Mouse (Mus musculus) heart, adult 2 months (tissue): ENCODE results near the gene Zswim8. TPM values are rescaled to one million over a fixed set of nuclear protein-coding genes. Genes with fewer than 3 reads are reported as not detected.
A peak's percentile ranks its signal among the peaks of the same experiment; 100 is the strongest.

ENCODE experiments used
- DNase-seq, 2 experiments: peaks; one replicate each; pipeline ENCODE4 v3.0.0; 2021
- H3K27ac ChIP-seq: fragments of 200-600 bp; 2 replicates; pipeline ENCODE4 v1.8.1; 2022
- H3K27me3 ChIP-seq: fragments of 200-500 bp; 2 replicates; pipeline ENCODE4 v1.6.1; 2012; ENCODE audit warnings: mild to moderate bottlenecking, low read length, inconsistent platforms, mixed read lengths; ENCODE audit not compliant: control insufficient read depth, insufficient read depth
- H3K36me3 ChIP-seq: fragments of 200-500 bp; 2 replicates; pipeline ENCODE4 v1.6.1; 2012; ENCODE audit warnings: low read length, inconsistent platforms; ENCODE audit not compliant: control insufficient read depth, insufficient read depth
- H3K4me1 ChIP-seq: fragments of 200-500 bp; 2 replicates; pipeline ENCODE4 v1.6.1; 2011; ENCODE audit warnings: low read length; ENCODE audit not compliant: control insufficient read depth, insufficient read depth
- H3K4me3 ChIP-seq: fragments of 200-600 bp; 2 replicates; pipeline ENCODE4 v1.8.1; 2022
- H3K79me2 ChIP-seq: fragments of 200-500 bp; replicated peaks from 2 replicates; pipeline ENCODE4 v1.6.1; 2012; ENCODE audit warnings: mild to moderate bottlenecking, inconsistent platforms, low read length, moderate library complexity, mixed read lengths; ENCODE audit not compliant: control insufficient read depth, insufficient read depth
- H3K9ac ChIP-seq: fragments of 200-500 bp; 2 replicates; pipeline ENCODE4 v1.6.1; 2012; ENCODE audit warnings: low read depth, mild to moderate bottlenecking, control low read depth, inconsistent platforms, low read length, mixed read lengths
- CTCF ChIP-seq: fragments of 200-600 bp; IDR thresholded peaks from 2 replicates; pipeline ENCODE4 v1.8.1; 2022; ENCODE audit warnings: antibody characterized with exemption, mild to moderate bottlenecking, moderate library complexity
- EP300 ChIP-seq: fragments of 200-500 bp; IDR thresholded peaks from 2 replicates; pipeline ENCODE4 v1.6.1; 2011; ENCODE audit warnings: low read depth, low read length, control low read depth; ENCODE audit not compliant: insufficient read depth
- POLR2A ChIP-seq: fragments of 200-500 bp; IDR thresholded peaks from 2 replicates; pipeline ENCODE4 v1.6.1; 2011; ENCODE audit warnings: mild to moderate bottlenecking, low read depth, low read length, control low read depth; ENCODE audit not compliant: insufficient read depth
- WGBS: fragments of 180-500 bp; shearing (Covaris S2); methylation state at CpG from one replicate; pipeline ENCODE4 v1.1.7; 2018; 5-methylcytosine and 5-hydroxymethylcytosine counted together
- intact Hi-C: fragments of 180-260 bp; cut with DNase I; formaldehyde crosslinking; loops from one replicate; pipeline ENCODE4 v1.15.1; 2025
- long read RNA-seq: library from polyadenylated mRNA; stranded (forward); transcript quantifications from one replicate; pipeline ENCODE4 v2.0.0, GENCODE M21; 2021
- polyA plus RNA-seq: library from polyadenylated mRNA; depleted of rRNA; stranded (reverse); fragments of >200 nt; gene quantifications from 2 replicates; pipeline ENCODE4 v1.2.3, GENCODE M21; 2012; rRNA removed
- total RNA-seq, 2 experiments: library from RNA; stranded (reverse); gene quantifications; 2 replicates each; pipeline ENCODE4 v1.2.3; 2021

The Zswim8 gene
- total RNA-seq (10 to 100 TPM; 38.5 to 40.0 TPM), polyA plus RNA-seq (103 and 108 TPM in 2 replicates)
- long read RNA-seq, full-length matches to known transcripts: 2 of 9 reads
- long read RNA-seq, partial matches to known transcripts: 4 of 9 reads
- long read RNA-seq, other reads (novel, unspliced or antisense): 3 of 9 reads

GRCm38 (mm10) chr14:20707201-20708190, at the start of gene Zswim8:
Gene Zswim8 (plus strand): TSS chr14:20707552.
- Histone ChIP-seq H3K4me3 (peak within 1 kb of the TSS; percentile 91), H3K79me2 (peaks cover 3% of the 10 kb centered on the region), H3K4me1 (no peaks in the 10 kb centered on the region; the same call in none of the 2 replicates), H3K27ac (peak within 1 kb of the TSS; percentile 89), H3K36me3 (peaks cover 3% of the 10 kb centered on the region; the same call in 1 of the 2 replicates), H3K9ac (peak within 1 kb of the TSS; percentile 87), H3K27me3 (no peaks in the 10 kb centered on the region)
- intact Hi-C loops: no loop called here
- WGBS: under 1% methylated on average over 79 of the region's 80 CpGs
- peak; percentile 93 to 94 for DNase-seq
- peak; percentile 43 for TF ChIP-seq CTCF
- TF ChIP-seq POLR2A: peak; percentile 82
- 0 out of 2 replicates have a peak, but pooled peaks have one; percentile 66 for TF ChIP-seq EP300

DNA sequence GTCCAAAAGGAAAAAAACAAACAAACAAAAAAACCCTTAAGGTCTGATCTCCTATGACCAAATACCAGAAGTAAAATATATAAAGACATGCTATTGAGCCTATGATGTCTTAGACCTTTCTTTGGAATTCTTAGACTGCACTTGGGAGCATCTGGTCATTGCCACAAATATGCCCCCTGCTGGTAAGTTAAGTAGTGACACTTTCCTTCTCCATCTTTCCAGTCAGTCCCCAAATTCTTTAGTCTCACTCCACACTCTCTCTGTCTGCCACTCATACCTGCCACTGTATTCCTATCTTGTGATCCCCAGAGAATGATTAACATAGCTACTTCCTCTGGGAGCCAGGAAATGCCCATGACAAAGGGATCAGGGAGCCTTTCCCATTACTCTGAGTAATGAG, 49.0 kb upstream of the Zswim8 start:
- Histone ChIP-seq H3K9ac (no peak overlapping the region), H3K4me3 (no peak overlapping the region), H3K27me3 (no peaks in the 10 kb centered on the region), H3K4me1 (peaks cover 3% of the 10 kb centered on the region), H3K36me3 (no peaks in the 10 kb centered on the region), H3K79me2 (no peaks in the 10 kb centered on the region), H3K27ac (no peak overlapping the region)
- intact Hi-C loops: loop anchor here (1.0 kb wide), 1 partner anchor 82 kb away; no protein-coding TSS in a partner anchor
- peak; percentile 88 for TF ChIP-seq CTCF
- TF ChIP-seq EP300: no peak
- no peak for TF ChIP-seq POLR2A
- no peak for DNase-seq

DNA sequence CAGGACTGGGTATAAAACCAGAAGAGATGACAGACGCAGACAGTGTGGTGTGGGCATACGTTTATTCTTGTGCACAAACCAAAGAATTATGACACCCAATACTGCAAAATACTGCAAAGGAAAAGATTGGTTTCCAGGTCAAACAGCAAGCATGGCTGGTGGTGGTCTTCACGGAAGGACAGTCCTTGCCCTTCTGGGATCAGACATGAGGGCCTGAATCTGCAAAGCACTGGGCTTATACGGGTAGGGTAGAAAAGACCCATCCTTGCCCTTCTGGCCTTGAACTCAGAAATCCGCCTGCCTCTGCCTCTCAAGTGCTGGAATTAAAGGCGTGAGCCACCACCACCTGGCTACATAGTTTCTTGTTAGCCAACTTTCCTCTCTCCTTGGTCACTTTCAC, 48.5 kb upstream of the Zswim8 start:
- H3K4me1 ChIP-seq: peaks cover 3% of the 10 kb centered on the region
- intact Hi-C loops: loop anchor here (1.0 kb wide), 1 partner anchor 83 kb away; no protein-coding TSS in a partner anchor
- H3K27ac ChIP-seq: no peak overlapping the region
- TF ChIP-seq CTCF (no peak), POLR2A (0 out of 2 replicates have a peak, but pooled peaks have one; percentile 36), EP300 (no peak)
- WGBS: 70% methylated on average over 6 of the region's 6 CpGs
- no peak for DNase-seq
- no peak overlapping the region for H3K4me3 ChIP-seq
- no peaks in the 10 kb centered on the region for H3K79me2 ChIP-seq
- H3K9ac ChIP-seq: no peak overlapping the region
- no peaks in the 10 kb centered on the region for H3K36me3 ChIP-seq
- no peaks in the 10 kb centered on the region for H3K27me3 ChIP-seq

DNA sequence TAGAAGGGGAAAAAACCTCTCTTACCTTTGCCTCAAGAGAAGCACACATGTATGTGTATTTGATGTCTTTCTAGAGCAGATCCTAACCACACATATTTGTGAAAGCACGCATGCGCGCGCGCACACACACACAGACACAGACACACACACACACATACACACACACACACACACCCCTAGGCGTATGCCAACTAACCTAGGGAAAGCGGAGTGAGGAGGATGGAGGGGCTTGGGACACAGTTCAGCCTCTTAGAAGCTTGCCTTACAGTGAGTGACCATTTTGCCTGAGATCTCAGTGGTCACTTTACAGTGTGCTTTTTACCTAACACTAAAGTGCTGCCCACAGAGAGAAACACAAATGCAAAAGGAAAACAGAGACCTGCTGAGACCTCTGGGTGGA, 47.7 kb upstream of the Zswim8 start:
- H3K27ac ChIP-seq: no peak overlapping the region
- H3K27me3 ChIP-seq: no peaks in the 10 kb centered on the region
- H3K36me3 ChIP-seq: no peaks in the 10 kb centered on the region
- DNase-seq: no peak
- TF ChIP-seq CTCF: no peak
- peak; percentile 53; the same call in 1 of the 2 replicates for TF ChIP-seq POLR2A
- 0 out of 2 replicates have a peak, but pooled peaks have one; percentile 25 for TF ChIP-seq EP300
- no peak overlapping the region for H3K4me3 ChIP-seq
- 96% methylated on average over 7 of the region's 7 CpGs for WGBS
- no peak overlapping the region for H3K9ac ChIP-seq
- intact Hi-C loops: loop anchor here (2.0 kb wide), 1 partner anchor 19 kb away; the partner anchor contains the start of gene Usp54
- peaks cover 3% of the 10 kb centered on the region for H3K4me1 ChIP-seq
- no peaks in the 10 kb centered on the region for H3K79me2 ChIP-seq

GRCm38 (mm10) chr14:20660827-20661660, 46.3 kb upstream of the Zswim8 start:
- Histone ChIP-seq H3K9ac (peak overlapping the region; percentile 81), H3K79me2 (no peaks in the 10 kb centered on the region), H3K4me1 (no peaks in the 10 kb centered on the region; the same call in 1 of the 2 replicates), H3K36me3 (no peaks in the 10 kb centered on the region), H3K27me3 (no peaks in the 10 kb centered on the region), H3K4me3 (peak overlapping the region; percentile 73), H3K27ac (peak overlapping the region; percentile 96)
- WGBS: 1% methylated on average over 52 of the region's 52 CpGs
- TF ChIP-seq POLR2A (peak; percentile 70; the same call in 1 of the 2 replicates), CTCF (peak; percentile 89), EP300 (peak; percentile 43; the same call in 1 of the 2 replicates)
- intact Hi-C loops: loop anchor here (2.0 kb wide), 1 partner anchor 20 kb away; the partner anchor contains the start of gene Usp54
- peak; percentile 89 to 93 for DNase-seq
